ENCODE assay signal across 16 mouse cellular contexts in the genomic region with DNA sequence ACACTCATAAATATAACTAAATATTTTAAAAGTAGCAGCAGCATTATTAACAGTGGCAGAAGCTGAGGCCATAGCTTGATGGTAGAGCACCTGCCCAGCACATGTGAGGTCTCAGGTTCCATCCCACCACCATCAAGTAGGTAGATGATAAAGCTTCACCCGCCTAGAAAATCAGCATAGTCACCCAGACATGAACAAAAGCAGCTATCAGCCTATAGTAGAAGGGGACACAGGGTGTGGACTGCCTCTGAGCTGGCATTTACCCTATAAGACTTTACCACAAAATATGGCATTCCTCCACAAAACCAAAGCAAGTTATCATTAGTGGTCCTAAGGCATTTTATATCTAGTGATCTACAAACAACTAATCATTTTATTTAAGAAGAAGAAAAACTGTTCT. TPM values are rescaled to one million over a fixed set of nuclear protein-coding genes. Genes with fewer than 3 reads are reported as not detected.
DNase-seq lines count a peak whose midpoint lies in the region; ATAC-seq and TF ChIP-seq lines count a peak whose summit lies in the region.
"Had no signal": no experiment of that assay in that cellular context is flagged by ENCODE, and none has a peak within 500 bp of the region (broad histone marks: within the 10 kb centered on the region; RNA-seq: fewer than 3 reads in every experiment).

No protein-coding gene starts in this region.

- H3K9ac ChIP-seq in heart, adult 2 months (ENCODE audit: low read depth, low read length), result no peak overlapping the region
- no peak overlapping the region for H3K9ac ChIP-seq in kidney, embryonic 14.5 days (ENCODE audit: low read depth, low read length)
- H3K9ac ChIP-seq in midbrain, embryonic 12.5 days (replicated peaks), result no peak overlapping the region
- no peak overlapping the region for H3K9ac ChIP-seq in midbrain, embryonic 11.5 days (ENCODE audit: low read length)
- no peak overlapping the region for H3K9ac ChIP-seq in stomach, embryonic 16.5 days (ENCODE audit: low read length)
- H3K9ac ChIP-seq in hindbrain, embryonic 16.5 days (ENCODE audit: low read depth, low read length), result no peak overlapping the region

- no peaks in the 10 kb centered on the region for H3K27me3 ChIP-seq in heart, adult 2 months (ENCODE audit: control insufficient read depth, insufficient read depth, low read length)
- no peaks in the 10 kb centered on the region for H3K27me3 ChIP-seq in kidney, embryonic 14.5 days (ENCODE audit: control insufficient read depth, insufficient read depth, low read length)
- H3K27me3 ChIP-seq in midbrain, embryonic 12.5 days, result no peaks in the 10 kb centered on the region
- H3K27me3 ChIP-seq in midbrain, embryonic 11.5 days (ENCODE audit: control insufficient read depth, insufficient read depth, low read length), result no peaks in the 10 kb centered on the region
- no peaks in the 10 kb centered on the region for H3K27me3 ChIP-seq in stomach, embryonic 16.5 days (ENCODE audit: control insufficient read depth, insufficient read depth, low read length)
- H3K27me3 ChIP-seq in hindbrain, embryonic 16.5 days (replicated peaks; ENCODE audit: control insufficient read depth, insufficient read depth, low read length), result no peaks in the 10 kb centered on the region

- no peak overlapping the region for H3K4me3 ChIP-seq in heart, adult 2 months
- H3K4me3 ChIP-seq in kidney, embryonic 14.5 days (ENCODE audit: low read length), result no peak overlapping the region
- H3K4me3 ChIP-seq in midbrain, embryonic 12.5 days, result no peak overlapping the region
- no peak overlapping the region for H3K4me3 ChIP-seq in midbrain, embryonic 11.5 days (ENCODE audit: low read depth, low read length)
- no peak overlapping the region for H3K4me3 ChIP-seq in stomach, embryonic 16.5 days (replicated peaks; ENCODE audit: low read length)
- H3K4me3 ChIP-seq in hindbrain, embryonic 16.5 days (ENCODE audit: low read length), result no peak overlapping the region
- H3K4me3 ChIP-seq: hindbrain, embryonic 10.5 days had no signal

- no peak for TF ChIP-seq EP300 in heart, adult 2 months (IDR thresholded peaks at IDR 0.05; ENCODE audit: insufficient read depth, low read depth, low read length)

- H3K4me2 ChIP-seq in kidney, embryonic 14.5 days (replicated peaks; ENCODE audit: low read depth, low read length), result no peak overlapping the region
- no peak overlapping the region for H3K4me2 ChIP-seq in midbrain, embryonic 12.5 days (replicated peaks)
- no peak overlapping the region for H3K4me2 ChIP-seq in midbrain, embryonic 11.5 days
- 0 out of 2 replicates have a peak overlapping the region, but pooled peaks have one; percentile 13 for H3K4me2 ChIP-seq in stomach, embryonic 16.5 days (ENCODE audit: low read depth, low read length)
- H3K4me2 ChIP-seq in hindbrain, embryonic 16.5 days (ENCODE audit: low read length), result no peak overlapping the region

- 70% methylated on average over 1 of the region's 1 CpGs for WGBS in heart, adult 2 months
- WGBS in kidney, embryonic 14.5 days, result 77% methylated on average over 1 of the region's 1 CpGs
- WGBS in midbrain, embryonic 12.5 days, result 86% methylated on average over 1 of the region's 1 CpGs
- 84% methylated on average over 1 of the region's 1 CpGs for WGBS in midbrain, embryonic 11.5 days
- 57% methylated on average over 1 of the region's 1 CpGs for WGBS in stomach, embryonic 16.5 days
- WGBS in hindbrain, embryonic 16.5 days, result 100% methylated on average over 1 of the region's 1 CpGs

- no peak for TF ChIP-seq POLR2A in heart, adult 2 months (IDR thresholded peaks at IDR 0.05; ENCODE audit: insufficient read depth, low read depth, low read length)

- H3K79me2 ChIP-seq in heart, adult 2 months (replicated peaks; ENCODE audit: control insufficient read depth, insufficient read depth, low read length), result peaks cover 16% of the 10 kb centered on the region

- peak overlapping the region; percentile 82 for H3K27ac ChIP-seq in heart, adult 2 months
- peak overlapping the region; percentile 77; the same call in 1 of the 2 replicates for H3K27ac ChIP-seq in kidney, embryonic 14.5 days (ENCODE audit: low read depth, low read length)
- 0 out of 2 replicates have a peak overlapping the region, but pooled peaks have one; percentile 20 for H3K27ac ChIP-seq in midbrain, embryonic 12.5 days (replicated peaks)
- no peak overlapping the region for H3K27ac ChIP-seq in midbrain, embryonic 11.5 days (ENCODE audit: low read depth, low read length)
- peak overlapping the region; percentile 57 for H3K27ac ChIP-seq in stomach, embryonic 16.5 days (ENCODE audit: low read length)
- no peak overlapping the region for H3K27ac ChIP-seq in hindbrain, embryonic 16.5 days (ENCODE audit: low read depth, low read length)
- H3K27ac ChIP-seq: hindbrain, embryonic 10.5 days had no signal

- H3K4me1 ChIP-seq in heart, adult 2 months (ENCODE audit: control insufficient read depth, insufficient read depth, low read length), result peaks cover 34% of the 10 kb centered on the region
- H3K4me1 ChIP-seq in kidney, embryonic 14.5 days (ENCODE audit: control insufficient read depth, insufficient read depth, low read length), result 0 out of 2 replicates have a peak, but pooled peaks cover 10% of the 10 kb centered on the region
- no peaks in the 10 kb centered on the region for H3K4me1 ChIP-seq in midbrain, embryonic 12.5 days
- H3K4me1 ChIP-seq in midbrain, embryonic 11.5 days (ENCODE audit: control insufficient read depth, insufficient read depth, low read length), result no peaks in the 10 kb centered on the region
- H3K4me1 ChIP-seq in stomach, embryonic 16.5 days (ENCODE audit: control insufficient read depth, insufficient read depth, low read length), result peaks cover 9% of the 10 kb centered on the region; the same call in 1 of the 2 replicates
- H3K4me1 ChIP-seq in hindbrain, embryonic 16.5 days (ENCODE audit: control insufficient read depth, insufficient read depth, low read depth, low read length), result no peaks in the 10 kb centered on the region
- H3K4me1 ChIP-seq: hindbrain, embryonic 10.5 days had no signal

- DNase-seq in heart, adult 2 months, result no peak
- DNase-seq in heart, postnatal 36 days, result no peak
- no peak for DNase-seq in kidney, postnatal 14 days
- no peak for DNase-seq in midbrain, embryonic 11.5 days (ENCODE audit: low spot score, missing footprints)
- DNase-seq: adrenal gland, postnatal 14 days; cerebellum, adult 11 months; thymus, adult 18-20 months had no signal

- no peak for TF ChIP-seq CTCF in heart, adult 2 months (IDR thresholded peaks at IDR 0.05)

- H3K9me3 ChIP-seq in kidney, embryonic 14.5 days (ENCODE audit: control insufficient read depth, low read length), result no peaks in the 10 kb centered on the region
- H3K9me3 ChIP-seq in midbrain, embryonic 12.5 days, result no peaks in the 10 kb centered on the region
- no peaks in the 10 kb centered on the region for H3K9me3 ChIP-seq in midbrain, embryonic 11.5 days (ENCODE audit: control insufficient read depth, low read length)
- H3K9me3 ChIP-seq in stomach, embryonic 16.5 days (replicated peaks; ENCODE audit: control insufficient read depth, low read length), result no peaks in the 10 kb centered on the region
- H3K9me3 ChIP-seq in hindbrain, embryonic 16.5 days (ENCODE audit: control insufficient read depth, low read length), result no peaks in the 10 kb centered on the region
- H3K9me3 ChIP-seq: hindbrain, embryonic 10.5 days had no signal

- H3K36me3 ChIP-seq in heart, adult 2 months (ENCODE audit: control insufficient read depth, insufficient read depth, low read length), result peaks cover 56% of the 10 kb centered on the region
- no peaks in the 10 kb centered on the region for H3K36me3 ChIP-seq in kidney, embryonic 14.5 days (ENCODE audit: control insufficient read depth, insufficient read depth, low read length)
- H3K36me3 ChIP-seq in midbrain, embryonic 12.5 days, result peaks cover 6% of the 10 kb centered on the region; the same call in 1 of the 2 replicates
- H3K36me3 ChIP-seq in midbrain, embryonic 11.5 days (ENCODE audit: control insufficient read depth, insufficient read depth, low read length), result no peaks in the 10 kb centered on the region
- no peaks in the 10 kb centered on the region for H3K36me3 ChIP-seq in stomach, embryonic 16.5 days (ENCODE audit: control insufficient read depth, insufficient read depth, low read length)
- H3K36me3 ChIP-seq in hindbrain, embryonic 16.5 days (ENCODE audit: control insufficient read depth, insufficient read depth, low read length), result peaks cover 3% of the 10 kb centered on the region; the same call in 1 of the 2 replicates

- intact Hi-C loops in heart, adult 2 months (cut with DNase I), result loop anchor here (1.0 kb wide), 1 partner anchor 10 kb away; no protein-coding TSS in a partner anchor
- intact Hi-C loops in heart, postnatal 36 days (cut with DNase I), result loop anchor here (1.0 kb wide), 1 partner anchor 47 kb away; no protein-coding TSS in a partner anchor

- no peak for ATAC-seq in kidney, embryonic 14.5 days (ENCODE audit: low FRiP score, low TSS enrichment)
- no peak for ATAC-seq in midbrain, embryonic 12.5 days (ENCODE audit: low FRiP score, low read depth)
- ATAC-seq in midbrain, embryonic 11.5 days (ENCODE audit: low FRiP score), result no peak
- ATAC-seq in stomach, embryonic 16.5 days (ENCODE audit: insufficient read depth, low FRiP score), result no peak
- no peak for ATAC-seq in hindbrain, embryonic 16.5 days

RNA-seq across cellular contexts. Expression of gene 4931406P16Rik, which starts 10.7 kb away (rescaled TPM):
- 10 to 100 TPM; 40.7 to 44.1 TPM for total RNA-seq in heart, adult 2 months (2021)
- 24.9 and 32.5 TPM in 2 replicates for polyA plus RNA-seq in heart, adult 2 months (2012; rRNA removed)
- total RNA-seq in heart, postnatal 36 days (2021), result 10 to 100 TPM; 47.4 to 55.9 TPM
- 45.5 and 45.7 TPM in 2 replicates for polyA plus RNA-seq in kidney, embryonic 14.5 days (2014; fragmentation: Nextera tagmentation; extraction: Ambion mirVana)
- polyA plus RNA-seq in midbrain, embryonic 12.5 days (2016; fragmentation: Nextera tagmentation; extraction: Ambion mirVana), result 37.7 and 37.9 TPM in 2 replicates
- 27.4 and 29.8 TPM in 2 replicates for polyA plus RNA-seq in midbrain, embryonic 11.5 days (2014; fragmentation: Nextera tagmentation; extraction: Ambion mirVana)
- 30.4 and 32.8 TPM in 2 replicates for polyA plus RNA-seq in stomach, embryonic 16.5 days (2015; fragmentation: Nextera tagmentation; extraction: Ambion mirVana)
- polyA plus RNA-seq in hindbrain, embryonic 16.5 days (2015; fragmentation: Nextera tagmentation; extraction: Ambion mirVana), result 27.4 and 33.8 TPM in 2 replicates

RNA-seq across cellular contexts. Expression of gene Gm6096, which starts 51.8 kb away (rescaled TPM):
- total RNA-seq in heart, adult 2 months (2021), result not detected
- polyA plus RNA-seq in heart, adult 2 months (2012; rRNA removed), result not detected in 2 replicates
- not detected for total RNA-seq in heart, postnatal 36 days (2021)
- 0.69 TPM in 1 of 2 replicates, not detected in the other for polyA plus RNA-seq in kidney, embryonic 14.5 days (2014; fragmentation: Nextera tagmentation; extraction: Ambion mirVana)
- polyA plus RNA-seq in midbrain, embryonic 12.5 days (2016; fragmentation: Nextera tagmentation; extraction: Ambion mirVana), result 0.76 and 1.1 TPM in 2 replicates
- 0.44 TPM in 1 of 2 replicates, not detected in the other for polyA plus RNA-seq in midbrain, embryonic 11.5 days (2014; fragmentation: Nextera tagmentation; extraction: Ambion mirVana)
- not detected in 2 replicates for polyA plus RNA-seq in stomach, embryonic 16.5 days (2015; fragmentation: Nextera tagmentation; extraction: Ambion mirVana)
- 0.71 TPM in 1 of 2 replicates, not detected in the other for polyA plus RNA-seq in hindbrain, embryonic 16.5 days (2015; fragmentation: Nextera tagmentation; extraction: Ambion mirVana)
- total RNA-seq: adrenal gland, postnatal 14 days; common myeloid progenitor, adult 5-6 weeks; left cerebral cortex, postnatal 14 days had no signal
- polyA plus RNA-seq: frontal cortex, adult 2 months; hindbrain, embryonic 10.5 days; large intestine, adult 2 months had no signal

Comparison
In these comparisons a context has a peak if more than half of its experiments do, and no peak if none do; other contexts are left out.
1. H3K27ac ChIP-seq: peak in heart, adult 2 months (single experiment), kidney, embryonic 14.5 days (single experiment), midbrain, embryonic 12.5 days (single experiment) and stomach, embryonic 16.5 days (single experiment); none in midbrain, embryonic 11.5 days (single experiment) and hindbrain, embryonic 16.5 days (single experiment).